Mouse (Mus musculus) bone marrow macrophage, adult 2 months (primary cell): ENCODE measurements at regions not wholly inside any gene's neighbourhood (a gene's known extent, or its start where the extent isn't known, plus 50 kb on each side); places are given as distances from the start of the nearest gene placed in this dataset.
A peak's percentile ranks its signal among the peaks of the same experiment; 100 is the strongest.

Experiments used
- H3K27ac ChIP-seq: 2 replicates; pipeline ENCODE4 v1.5.1; 2012; ENCODE audit warnings: low read depth, low read length; ENCODE audit not compliant: insufficient read depth
- H3K4me1 ChIP-seq: 2 replicates; pipeline ENCODE4 v1.6.1; 2012; ENCODE audit warnings: low read length; ENCODE audit not compliant: control insufficient read depth, insufficient read depth
- H3K4me3 ChIP-seq: 2 replicates; pipeline ENCODE4 v1.5.1; 2012; ENCODE audit warnings: mild to moderate bottlenecking, low read length, moderate library complexity; ENCODE audit not compliant: insufficient read depth
- CTCF ChIP-seq: IDR thresholded peaks from 2 replicates; pipeline ENCODE4 v1.5.1; 2012; ENCODE audit warnings: low read depth, mild to moderate bottlenecking, low read length, moderate library complexity
- POLR2A ChIP-seq: IDR thresholded peaks from 2 replicates; pipeline ENCODE4 v1.6.1; 2012; ENCODE audit warnings: mild to moderate bottlenecking, low read depth, low read length, borderline replicate concordance

DNA sequence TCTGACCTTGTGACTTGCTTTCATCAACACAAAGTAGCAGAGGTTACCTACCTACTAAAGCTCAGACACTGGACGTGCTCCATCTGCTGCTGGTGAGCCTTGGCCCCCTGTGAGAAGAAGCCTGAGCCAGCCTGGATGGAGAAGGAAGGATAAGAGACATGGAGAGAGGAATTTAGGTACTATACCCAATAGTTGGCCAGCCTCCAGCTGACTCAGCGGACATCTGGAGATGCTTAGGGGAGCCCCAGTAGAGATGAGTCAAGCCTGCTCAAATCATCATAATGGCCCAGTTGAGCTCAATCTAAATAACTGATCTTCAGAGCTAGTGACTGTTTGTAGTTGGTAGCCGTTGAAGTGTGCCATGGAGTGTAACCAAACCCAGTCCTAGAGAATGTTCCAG, 53.7 kb upstream of the Ripply2 start:
- Histone ChIP-seq H3K4me3 (no peak overlapping the region), H3K4me1 (peaks cover 21% of the 10 kb centered on the region), H3K27ac (no peak overlapping the region)
- TF ChIP-seq POLR2A (no peak), CTCF (no peak)

DNA sequence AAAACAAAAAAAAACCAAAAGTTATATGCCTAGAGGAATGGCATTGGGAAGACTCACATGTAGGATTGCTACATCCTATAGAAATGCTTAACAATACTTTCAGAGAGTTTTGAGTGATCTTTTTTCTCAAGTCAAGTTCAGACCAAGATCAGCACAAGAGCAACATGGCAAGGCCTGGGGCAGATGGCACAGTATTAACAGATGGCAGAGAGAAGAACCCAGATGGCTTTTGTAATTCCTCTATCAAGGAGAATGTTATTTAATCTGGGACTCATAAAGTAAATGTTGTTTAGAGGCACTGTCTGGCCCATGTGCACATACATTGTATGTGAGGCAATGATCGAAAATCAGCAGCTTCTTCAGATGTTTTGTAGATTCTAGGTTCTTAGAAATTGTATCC, 58.3 kb upstream of the Ripply2 start:
- TF ChIP-seq CTCF (no peak), POLR2A (no peak)
- Histone ChIP-seq H3K27ac (no peak overlapping the region), H3K4me1 (peaks cover 38% of the 10 kb centered on the region), H3K4me3 (no peak overlapping the region)

DNA sequence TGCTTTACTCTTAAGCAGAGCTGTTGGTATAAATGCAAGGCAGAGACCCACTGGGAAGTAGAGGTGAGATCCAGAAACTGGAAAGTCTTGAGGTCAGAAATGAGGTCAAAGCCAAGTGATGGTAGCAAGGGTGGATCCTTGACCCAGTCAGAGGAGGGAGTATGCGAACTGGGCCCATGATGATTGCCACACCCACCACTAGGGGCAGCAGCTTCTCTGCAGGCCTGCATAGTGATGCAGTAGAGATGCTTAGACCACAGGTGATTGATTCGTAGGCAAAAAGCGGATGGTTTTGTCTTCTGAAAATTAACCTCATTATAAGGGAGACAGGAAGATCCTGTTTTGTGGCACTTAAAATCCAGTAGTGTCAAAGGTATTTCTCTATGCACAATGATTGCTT, 59.6 kb upstream of the Ripply2 start:
- H3K4me3 ChIP-seq = no peak overlapping the region
- TF ChIP-seq CTCF (peak; percentile 50; the same call in 1 of the 2 replicates), POLR2A (no peak)
- H3K27ac ChIP-seq = no peak overlapping the region

DNA sequence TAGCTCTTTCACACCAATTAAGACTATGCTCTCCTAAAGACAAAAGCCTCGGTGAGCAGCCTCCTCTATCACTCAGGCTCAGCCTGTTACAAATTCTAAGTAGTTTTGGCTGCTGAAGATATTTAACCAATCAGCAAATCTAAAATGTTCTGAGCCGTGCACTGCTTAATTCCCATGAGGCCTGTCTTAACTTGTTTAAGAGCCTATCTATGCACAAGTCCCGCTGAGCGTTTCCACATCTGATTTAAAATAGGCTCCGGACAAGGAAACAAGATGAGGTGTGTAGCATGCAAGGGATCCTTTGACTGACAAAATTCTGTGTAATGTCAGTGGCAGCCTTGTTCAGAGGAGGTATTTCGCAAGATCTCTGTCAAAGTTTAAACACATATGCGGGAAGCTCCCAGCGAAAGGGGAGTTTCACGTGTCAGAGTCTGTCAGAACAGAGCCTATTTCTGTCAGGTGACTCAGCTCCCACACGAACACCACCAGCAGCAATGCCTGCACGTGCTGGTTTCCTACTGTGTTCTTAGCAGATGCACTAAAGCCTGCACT, 63.3 kb upstream of the Ripply2 start:
- no peak for TF ChIP-seq POLR2A
- no peak for TF ChIP-seq CTCF
- Histone ChIP-seq H3K4me3 (no peak overlapping the region), H3K4me1 (peaks cover 23% of the 10 kb centered on the region), H3K27ac (peak overlapping the region; percentile 22)

More for the DNA sequence above, 59.6 kb upstream of the Ripply2 start:
- H3K4me1 ChIP-seq = peaks cover 39% of the 10 kb centered on the region

DNA sequence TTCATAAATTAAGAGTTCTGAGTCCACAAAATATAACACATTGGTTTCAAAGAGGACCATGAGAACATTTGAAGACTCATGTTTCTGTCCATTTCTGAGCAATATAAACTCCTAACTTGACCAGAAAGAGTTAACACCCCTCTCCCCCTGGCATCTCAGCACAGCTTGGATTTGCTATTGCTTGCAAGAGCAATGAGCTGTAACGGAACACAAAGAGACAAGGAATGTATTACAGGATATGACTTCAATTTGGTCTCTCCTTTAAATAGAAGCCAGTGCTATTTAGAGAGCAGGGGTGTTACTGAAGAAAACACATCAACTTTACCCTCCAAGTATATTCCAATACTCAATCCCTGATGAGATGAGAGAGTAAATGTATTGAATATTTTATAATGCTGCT, 65.5 kb upstream of the Ripply2 start:
- no peak for TF ChIP-seq CTCF
- TF ChIP-seq POLR2A = no peak
- Histone ChIP-seq H3K4me1 (peaks cover 18% of the 10 kb centered on the region), H3K27ac (no peak overlapping the region), H3K4me3 (no peak overlapping the region)

DNA sequence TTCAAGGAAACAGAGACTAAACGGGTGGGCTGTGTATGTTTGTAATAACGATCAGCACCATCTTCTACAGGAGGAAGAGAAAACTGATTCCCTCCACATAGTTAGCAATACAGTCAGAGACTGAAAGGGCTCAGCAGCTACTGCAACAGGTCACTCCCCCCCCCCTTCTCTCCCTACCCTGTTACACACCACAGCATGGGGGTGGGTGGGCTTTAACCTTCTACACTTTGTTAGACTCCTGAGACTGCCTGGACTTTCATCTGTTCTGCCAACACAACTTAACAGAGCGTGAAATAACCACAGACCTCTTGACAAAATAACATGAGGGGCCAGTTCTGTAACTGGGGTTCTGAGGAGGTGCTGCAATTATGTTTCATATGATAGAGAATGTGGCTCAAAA, 50.7 kb upstream of the Snap91 start:
- Histone ChIP-seq H3K27ac (no peak overlapping the region), H3K4me1 (peaks cover 19% of the 10 kb centered on the region), H3K4me3 (no peak overlapping the region)
- TF ChIP-seq CTCF = no peak
- TF ChIP-seq POLR2A = no peak
